Mouse (Mus musculus): ENCODE results near the gene Aif1. TPM values are rescaled to one million over a fixed set of nuclear protein-coding genes. Genes with fewer than 3 reads are reported as not detected.

Aif1 gene
- polyA plus RNA-seq, 1 experiment = 8.9 TPM

DNA sequence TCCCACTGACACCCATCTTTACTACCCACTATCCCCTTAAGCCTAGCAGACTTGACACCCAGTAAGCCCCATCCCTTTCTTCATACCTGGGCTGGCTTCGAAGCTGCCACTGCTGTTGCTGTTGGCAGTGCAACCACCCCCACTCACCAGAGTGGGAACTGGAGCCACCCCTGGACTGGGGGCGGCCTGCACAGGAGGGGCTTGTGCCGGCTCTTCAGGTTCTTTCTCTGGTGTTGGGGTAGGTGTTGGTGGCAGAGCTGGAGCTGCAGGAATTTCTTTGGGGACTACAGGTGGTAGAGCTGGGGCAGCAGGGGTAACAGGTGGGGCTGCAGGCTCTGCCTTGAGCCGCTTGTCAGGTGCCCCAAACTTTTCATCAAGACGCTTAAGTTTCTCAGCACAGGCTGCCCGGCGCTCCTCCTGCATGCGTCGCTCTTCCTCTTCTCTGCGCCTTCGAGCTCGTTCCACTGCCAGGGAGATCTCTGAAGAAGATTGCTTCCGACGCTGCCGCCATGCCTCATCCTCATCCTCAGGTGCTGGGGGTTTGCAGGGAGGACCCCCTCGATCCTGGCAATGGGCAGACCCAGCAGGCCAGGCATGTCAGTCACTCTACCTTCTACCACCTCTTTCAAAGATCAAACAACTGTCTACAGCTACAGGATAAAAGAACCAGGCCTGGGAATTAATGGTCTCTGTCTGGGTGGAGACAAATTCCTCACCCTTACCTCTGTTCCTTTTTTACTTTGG is 16.8 kb downstream of the Aif1 start:
- H3K4me1 ChIP-seq (replicated peaks; ENCODE audit: control insufficient read depth, insufficient read depth, low read length) = peaks cover 8% of the 10 kb centered on the region
- DNase-seq = no peak
- no peak overlapping the region for H3K4me3 ChIP-seq (ENCODE audit: control insufficient read depth, insufficient read depth, low read length)
- H3K27me3 ChIP-seq (ENCODE audit: control insufficient read depth, insufficient read depth, low read length) = no peaks in the 10 kb centered on the region
- no peak overlapping the region for H3K27ac ChIP-seq (ENCODE audit: control insufficient read depth, insufficient read depth, low read length)
- WGBS = 97% methylated on average over 16 of the region's 16 CpGs
- H3K36me3 ChIP-seq (ENCODE audit: control insufficient read depth, insufficient read depth, low read length) = peaks cover 78% of the 10 kb centered on the region
- TF ChIP-seq POLR2A (IDR thresholded peaks at IDR 0.05; ENCODE audit: control insufficient read depth, extremely low read depth, insufficient read depth, low read length, poor library complexity) = no peak
- TF ChIP-seq CTCF (IDR thresholded peaks at IDR 0.05; ENCODE audit: borderline replicate concordance, control insufficient read depth, extremely low read depth, insufficient read depth, low read length, poor library complexity) = no peak

DNA sequence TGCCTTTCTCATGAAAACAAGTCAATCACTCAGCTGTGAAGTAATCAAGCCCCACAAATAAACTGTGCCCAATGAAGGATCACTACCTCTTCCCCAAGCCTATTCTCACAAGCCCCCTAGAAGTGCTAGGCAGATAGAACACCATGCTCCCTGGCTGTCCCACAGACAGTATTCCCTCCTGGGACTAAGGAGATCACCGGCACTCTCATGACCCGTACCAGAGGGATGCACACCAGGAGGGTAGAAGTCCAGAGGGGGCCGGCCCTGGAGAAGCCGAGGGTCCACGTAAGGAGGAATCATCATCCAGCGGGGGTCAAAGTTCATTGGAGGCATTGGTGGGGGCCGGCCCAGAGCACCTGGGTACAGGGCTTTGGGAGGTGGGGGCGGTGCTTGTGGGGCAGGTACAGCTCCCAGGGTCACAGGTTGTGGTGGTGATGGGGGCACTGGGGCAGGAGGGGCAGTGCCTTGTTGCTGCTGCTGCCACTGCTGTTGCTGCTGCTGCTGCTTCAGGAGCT is 18.1 kb downstream of the Aif1 start:
- Histone ChIP-seq H3K36me3 (ENCODE audit: control insufficient read depth, insufficient read depth, low read length) (peaks cover 91% of the 10 kb centered on the region), H3K27me3 (ENCODE audit: control insufficient read depth, insufficient read depth, low read length) (no peaks in the 10 kb centered on the region), H3K4me1 (replicated peaks; ENCODE audit: control insufficient read depth, insufficient read depth, low read length) (peaks cover 1% of the 10 kb centered on the region), H3K27ac (ENCODE audit: control insufficient read depth, insufficient read depth, low read length) (no peak overlapping the region), H3K4me3 (ENCODE audit: control insufficient read depth, insufficient read depth, low read length) (no peak overlapping the region)
- TF ChIP-seq CTCF (IDR thresholded peaks at IDR 0.05; ENCODE audit: borderline replicate concordance, control insufficient read depth, extremely low read depth, insufficient read depth, low read length, poor library complexity) (no peak), POLR2A (IDR thresholded peaks at IDR 0.05; ENCODE audit: control insufficient read depth, extremely low read depth, insufficient read depth, low read length, poor library complexity) (no peak)
- 98% methylated on average over 8 of the region's 8 CpGs for WGBS
- DNase-seq = no peak

DNA sequence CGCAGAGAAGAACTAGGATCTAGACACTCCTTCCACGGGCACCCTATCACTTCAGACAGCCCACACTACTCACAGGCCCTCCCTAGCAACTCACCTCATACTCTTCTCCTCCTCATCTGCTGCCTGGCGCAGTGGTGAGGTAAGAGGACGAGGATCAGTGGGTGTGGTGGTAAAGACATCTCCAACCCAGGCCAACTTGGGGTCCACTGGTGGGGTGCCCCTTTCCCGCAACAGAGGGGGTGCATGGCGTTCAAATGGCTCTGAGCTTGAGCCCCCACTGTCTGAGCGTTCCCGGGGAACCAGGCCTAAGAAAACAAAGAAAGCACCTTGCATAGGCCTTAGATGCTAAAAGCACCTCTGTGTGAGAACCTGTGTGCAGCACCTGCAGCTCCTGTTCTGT is 18.6 kb downstream of the Aif1 start:
- no peak for DNase-seq
- Histone ChIP-seq H3K4me1 (replicated peaks; ENCODE audit: control insufficient read depth, insufficient read depth, low read length) (no peaks in the 10 kb centered on the region; the same call in 1 of the 2 replicates), H3K36me3 (ENCODE audit: control insufficient read depth, insufficient read depth, low read length) (peaks cover 95% of the 10 kb centered on the region), H3K27ac (ENCODE audit: control insufficient read depth, insufficient read depth, low read length) (no peak overlapping the region), H3K27me3 (ENCODE audit: control insufficient read depth, insufficient read depth, low read length) (no peaks in the 10 kb centered on the region), H3K4me3 (ENCODE audit: control insufficient read depth, insufficient read depth, low read length) (no peak overlapping the region)
- 97% methylated on average over 8 of the region's 8 CpGs for WGBS
- no peak for TF ChIP-seq POLR2A (IDR thresholded peaks at IDR 0.05; ENCODE audit: control insufficient read depth, extremely low read depth, insufficient read depth, low read length, poor library complexity)
- TF ChIP-seq CTCF (IDR thresholded peaks at IDR 0.05; ENCODE audit: borderline replicate concordance, control insufficient read depth, extremely low read depth, insufficient read depth, low read length, poor library complexity) = no peak

DNA sequence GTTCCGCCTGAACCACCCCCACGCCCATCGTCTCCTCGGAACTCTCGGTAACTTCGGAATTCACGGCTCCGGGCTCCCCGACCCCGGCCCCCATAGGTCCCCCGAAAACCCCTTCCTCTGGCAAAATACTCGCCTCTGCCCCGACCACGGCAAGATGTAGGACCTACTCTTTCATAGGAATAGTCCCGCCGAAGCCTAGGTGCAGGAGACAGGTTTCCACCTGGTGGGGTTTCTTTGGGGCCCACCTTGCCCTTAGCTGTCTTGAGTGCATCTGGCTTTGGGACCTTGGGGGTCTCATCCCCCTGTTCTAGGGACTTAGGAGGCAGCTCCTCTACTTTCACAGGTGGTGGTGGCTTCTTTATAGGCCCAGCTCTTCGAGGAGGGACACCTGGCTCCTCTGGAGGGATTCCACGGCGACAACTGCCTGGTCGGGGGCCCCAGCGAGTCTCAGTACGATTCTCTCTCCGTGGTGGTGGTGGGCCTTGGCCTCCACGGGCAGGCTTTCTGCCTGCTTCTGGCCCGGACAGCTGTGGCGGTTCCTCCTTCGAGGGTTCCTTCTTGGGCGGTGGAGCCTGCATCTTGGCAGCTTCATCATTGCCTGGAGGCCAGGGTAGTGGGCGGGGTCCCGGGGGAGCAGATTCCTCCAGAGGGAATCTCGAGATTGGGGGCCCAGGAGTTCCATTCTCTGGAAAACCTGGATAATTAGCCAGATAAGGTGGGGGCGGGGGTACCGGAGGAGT is 19.2 kb downstream of the Aif1 start:
- peaks cover 100% of the 10 kb centered on the region for H3K36me3 ChIP-seq (ENCODE audit: control insufficient read depth, insufficient read depth, low read length)
- no peaks in the 10 kb centered on the region for H3K27me3 ChIP-seq (ENCODE audit: control insufficient read depth, insufficient read depth, low read length)
- WGBS = 95% methylated on average over 33 of the region's 33 CpGs
- no peak overlapping the region for H3K4me3 ChIP-seq (ENCODE audit: control insufficient read depth, insufficient read depth, low read length)
- TF ChIP-seq POLR2A (IDR thresholded peaks at IDR 0.05; ENCODE audit: control insufficient read depth, extremely low read depth, insufficient read depth, low read length, poor library complexity) = no peak
- no peak for TF ChIP-seq CTCF (IDR thresholded peaks at IDR 0.05; ENCODE audit: borderline replicate concordance, control insufficient read depth, extremely low read depth, insufficient read depth, low read length, poor library complexity)
- H3K27ac ChIP-seq (ENCODE audit: control insufficient read depth, insufficient read depth, low read length) = no peak overlapping the region
- H3K4me1 ChIP-seq (replicated peaks; ENCODE audit: control insufficient read depth, insufficient read depth, low read length) = no peaks in the 10 kb centered on the region
- DNase-seq = no peak

DNA sequence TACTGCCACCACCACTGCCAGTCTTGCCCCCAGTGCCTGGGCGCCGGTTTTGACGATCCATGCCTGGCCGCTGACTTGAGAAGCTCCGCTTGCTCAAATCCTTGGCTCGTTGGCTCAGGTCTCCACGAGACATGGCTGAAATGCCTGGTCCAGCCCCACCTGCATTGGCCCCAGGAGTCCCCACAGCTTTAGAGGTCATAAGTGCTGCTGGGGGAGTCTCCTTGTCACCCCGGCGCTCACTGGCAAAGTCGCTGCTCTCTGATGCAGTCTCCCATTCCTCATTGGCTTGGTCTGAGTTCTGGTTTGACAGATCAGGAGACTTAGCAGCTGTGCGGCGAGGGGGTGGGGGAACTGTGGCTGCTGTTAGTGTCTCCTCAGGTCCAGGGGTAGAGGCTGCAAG is 20.4 kb downstream of the Aif1 start:
- no peak for DNase-seq
- no peaks in the 10 kb centered on the region for H3K27me3 ChIP-seq (ENCODE audit: control insufficient read depth, insufficient read depth, low read length)
- no peaks in the 10 kb centered on the region for H3K4me1 ChIP-seq (replicated peaks; ENCODE audit: control insufficient read depth, insufficient read depth, low read length)
- over 99% methylated on average over 12 of the region's 12 CpGs for WGBS
- H3K4me3 ChIP-seq (ENCODE audit: control insufficient read depth, insufficient read depth, low read length) = no peak overlapping the region
- TF ChIP-seq POLR2A (IDR thresholded peaks at IDR 0.05; ENCODE audit: control insufficient read depth, extremely low read depth, insufficient read depth, low read length, poor library complexity) = no peak
- TF ChIP-seq CTCF (IDR thresholded peaks at IDR 0.05; ENCODE audit: borderline replicate concordance, control insufficient read depth, extremely low read depth, insufficient read depth, low read length, poor library complexity) = no peak
- H3K27ac ChIP-seq (ENCODE audit: control insufficient read depth, insufficient read depth, low read length) = no peak overlapping the region
- peaks cover 97% of the 10 kb centered on the region for H3K36me3 ChIP-seq (ENCODE audit: control insufficient read depth, insufficient read depth, low read length)

DNA sequence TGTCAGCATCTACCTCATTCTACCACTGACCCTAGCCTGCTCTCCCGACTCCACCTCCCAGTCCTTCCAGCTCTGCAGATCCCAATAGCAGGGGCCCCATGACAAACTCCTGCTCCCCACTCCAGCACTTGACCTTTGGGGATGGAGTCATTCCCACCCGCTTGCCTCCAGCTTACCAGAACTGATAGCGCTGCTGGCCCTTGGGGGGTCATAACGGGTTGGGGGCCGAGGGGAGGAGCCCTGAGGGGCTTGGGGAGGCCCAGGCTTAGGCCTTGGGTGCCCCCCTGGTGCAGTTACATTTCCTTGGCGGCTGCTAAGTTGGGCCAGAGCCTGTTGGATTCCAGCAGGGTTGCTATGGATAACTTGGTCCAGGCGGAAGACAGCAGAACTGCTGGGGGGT is 21.3 kb downstream of the Aif1 start:
- H3K27me3 ChIP-seq (ENCODE audit: control insufficient read depth, insufficient read depth, low read length) = no peaks in the 10 kb centered on the region
- no peak for TF ChIP-seq POLR2A (IDR thresholded peaks at IDR 0.05; ENCODE audit: control insufficient read depth, extremely low read depth, insufficient read depth, low read length, poor library complexity)
- TF ChIP-seq CTCF (IDR thresholded peaks at IDR 0.05; ENCODE audit: borderline replicate concordance, control insufficient read depth, extremely low read depth, insufficient read depth, low read length, poor library complexity) = no peak
- no peak overlapping the region for H3K4me3 ChIP-seq (ENCODE audit: control insufficient read depth, insufficient read depth, low read length)
- peaks cover 97% of the 10 kb centered on the region for H3K36me3 ChIP-seq (ENCODE audit: control insufficient read depth, insufficient read depth, low read length)
- DNase-seq = no peak
- H3K27ac ChIP-seq (ENCODE audit: control insufficient read depth, insufficient read depth, low read length) = no peak overlapping the region
- no peaks in the 10 kb centered on the region for H3K4me1 ChIP-seq (replicated peaks; ENCODE audit: control insufficient read depth, insufficient read depth, low read length)
- 96% methylated on average over 7 of the region's 7 CpGs for WGBS

Data from thymus, adult 2 months (tissue).